Mouse (Mus musculus) heart, postnatal 0 days (tissue): ENCODE results near the gene Hif3a. TPM values are rescaled to one million over a fixed set of nuclear protein-coding genes. Genes with fewer than 3 reads are reported as not detected.

ENCODE experiments used
- ATAC-seq: fragments of 200-750 bp; cut with Nextera tagmentation; 2 replicates; pipeline ENCODE4 v1.8.0; 2017; ENCODE audit warnings: low read depth, moderate number of reproducible peaks, moderate library complexity; ENCODE audit not compliant: insufficient read depth
- DNase-seq: peaks from one replicate; pipeline ENCODE4 v3.0.0-alpha.2; 2016; ENCODE audit warnings: low spot score
- H3K27ac ChIP-seq: fragments of 300-500 bp; sonication (generic); 2 replicates; pipeline ENCODE4 v1.5.1; 2014; ENCODE audit warnings: low read depth, mild to moderate bottlenecking
- H3K27me3 ChIP-seq: fragments of 300-500 bp; sonication (generic); 2 replicates; pipeline ENCODE4 v1.6.1; 2014; ENCODE audit warnings: low read length, mixed read lengths; ENCODE audit not compliant: control insufficient read depth, insufficient read depth
- H3K36me3 ChIP-seq: fragments of 300-500 bp; sonication (generic); replicated peaks from 2 replicates; pipeline ENCODE4 v1.6.1; 2014; ENCODE audit warnings: low read length, mixed read lengths; ENCODE audit not compliant: control insufficient read depth, insufficient read depth
- H3K4me1 ChIP-seq: fragments of 300-500 bp; sonication (generic); 2 replicates; pipeline ENCODE4 v1.6.1; 2014; ENCODE audit warnings: antibody characterized with exemption; ENCODE audit not compliant: control insufficient read depth, insufficient read depth
- H3K4me2 ChIP-seq: fragments of 300-500 bp; sonication (generic); 2 replicates; pipeline ENCODE4 v1.6.1; 2014; ENCODE audit warnings: low read depth, mild to moderate bottlenecking, low read length, moderate library complexity
- H3K4me3 ChIP-seq: fragments of 300-500 bp; sonication (generic); 2 replicates; pipeline ENCODE4 v1.5.1; 2014; ENCODE audit warnings: low read depth, low read length
- H3K9ac ChIP-seq: fragments of 300-500 bp; sonication (generic); replicated peaks from 2 replicates; pipeline ENCODE4 v1.6.1; 2014; ENCODE audit warnings: low read depth, low read length, mixed read lengths
- H3K9me3 ChIP-seq: fragments of 300-500 bp; sonication (generic); replicated peaks from 2 replicates; pipeline ENCODE4 v1.6.1; 2016; ENCODE audit warnings: low read length; ENCODE audit not compliant: control insufficient read depth
- CTCF ChIP-seq: IDR thresholded peaks from 2 replicates; pipeline ENCODE4 v1.5.1; 2016; ENCODE audit warnings: antibody characterized with exemption, control low read depth, low read depth
- EP300 ChIP-seq: IDR thresholded peaks from 2 replicates; pipeline ENCODE4 v1.6.1; 2016; ENCODE audit warnings: antibody characterized with exemption, low read depth
- WGBS: fragments of 180-500 bp; shearing (Covaris S2); extraction: QIAGEN DNeasy Blood & Tissue Kit; methylation state at CpG from one replicate; pipeline ENCODE4 v1.1.7; 2014; 5-methylcytosine and 5-hydroxymethylcytosine counted together
- polyA plus RNA-seq: library from polyadenylated mRNA; unstranded; fragments of >200 nt; fragmentation: Nextera tagmentation; extraction: Ambion mirVana; gene quantifications from 2 replicates; pipeline ENCODE4 v1.2.1, GENCODE M21; 2015
- total RNA-seq: library from RNA; depleted of rRNA; stranded (reverse); fragments of >200 nt; gene quantifications from 2 replicates; pipeline ENCODE4 v1.2.3, GENCODE M21; 2014; ENCODE audit warnings: low replicate concordance

Gene Hif3a
- total and polyA plus RNA-seq, 2 experiments from 2014 or later = 4.2 to 35.5 TPM

DNA sequence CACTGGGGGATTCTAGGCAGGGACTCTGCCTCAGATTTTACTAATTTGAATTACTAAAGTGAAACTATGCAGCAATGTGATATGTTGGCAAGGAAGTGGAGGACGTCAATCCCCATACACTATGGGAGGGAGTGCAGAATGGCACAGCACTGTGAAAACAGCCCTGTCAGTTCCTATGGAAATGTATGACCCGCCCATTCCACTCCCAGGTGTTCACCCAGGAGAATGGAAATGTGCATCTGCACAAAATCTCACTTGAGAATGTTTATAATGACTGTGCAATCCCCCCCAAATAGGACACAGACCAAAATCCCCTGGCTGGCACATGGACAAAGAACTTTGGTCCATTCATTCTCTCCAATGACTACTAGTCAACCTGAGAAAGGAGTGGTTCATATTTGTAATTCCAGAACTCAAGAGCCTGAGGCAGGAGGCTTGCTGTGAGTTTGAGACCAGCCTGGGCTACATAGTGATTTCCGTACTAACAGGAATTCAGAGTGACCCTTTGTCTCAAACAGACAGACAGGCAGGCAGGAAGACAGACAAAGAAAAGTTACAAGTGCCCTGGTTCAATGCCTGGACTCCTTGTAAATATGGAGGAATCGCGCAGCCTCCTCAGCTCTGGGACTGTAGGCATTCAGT is 15.1 kb downstream of the Hif3a start:
- peaks cover 83% of the 10 kb centered on the region for H3K36me3 ChIP-seq
- no peak overlapping the region for H3K27ac ChIP-seq

GRCm38 (mm10) chr7:17045743-17046142 is 16.5 kb downstream of the Hif3a start:
- Histone ChIP-seq H3K9ac (no peak overlapping the region), H3K9me3 (no peaks in the 10 kb centered on the region), H3K27ac (no peak overlapping the region), H3K4me3 (no peak overlapping the region), H3K4me2 (no peak overlapping the region), H3K4me1 (peaks cover 3% of the 10 kb centered on the region; the same call in 1 of the 2 replicates), H3K36me3 (peaks cover 82% of the 10 kb centered on the region), H3K27me3 (no peaks in the 10 kb centered on the region)
- 16% methylated on average over 1 of the region's 1 CpGs for WGBS
- ATAC-seq (no peak), DNase-seq (no peak)
- TF ChIP-seq CTCF = no peak

More for the DNA sequence above, 15.1 kb downstream of the Hif3a start:
- H3K9me3 ChIP-seq = no peaks in the 10 kb centered on the region
- H3K4me2 ChIP-seq = no peak overlapping the region
- DNase-seq (no peak), ATAC-seq (no peak)
- 84% methylated on average over 5 of the region's 5 CpGs for WGBS
- no peak overlapping the region for H3K4me3 ChIP-seq
- peaks cover 3% of the 10 kb centered on the region; the same call in 1 of the 2 replicates for H3K4me1 ChIP-seq
- H3K9ac ChIP-seq = no peak overlapping the region
- TF ChIP-seq CTCF (no peak), EP300 (no peak)
- no peaks in the 10 kb centered on the region for H3K27me3 ChIP-seq

- H3K27ac ChIP-seq = no peak overlapping the region
- no peak for ATAC-seq
- WGBS = 90% methylated on average over 7 of the region's 7 CpGs
- H3K4me1 ChIP-seq = no peaks in the 10 kb centered on the region
- no peaks in the 10 kb centered on the region for H3K9me3 ChIP-seq
- no peak for DNase-seq
- no peak overlapping the region for H3K4me2 ChIP-seq
- no peak overlapping the region for H3K9ac ChIP-seq
- H3K27me3 ChIP-seq = no peaks in the 10 kb centered on the region
- no peak for TF ChIP-seq CTCF
- TF ChIP-seq EP300 = no peak
- H3K4me3 ChIP-seq = no peak overlapping the region
- peaks cover 92% of the 10 kb centered on the region for H3K36me3 ChIP-seq
These were observed 22.9 kb downstream of the Hif3a start for GRCm38 (mm10) chr7:17039373-17039772.

DNA sequence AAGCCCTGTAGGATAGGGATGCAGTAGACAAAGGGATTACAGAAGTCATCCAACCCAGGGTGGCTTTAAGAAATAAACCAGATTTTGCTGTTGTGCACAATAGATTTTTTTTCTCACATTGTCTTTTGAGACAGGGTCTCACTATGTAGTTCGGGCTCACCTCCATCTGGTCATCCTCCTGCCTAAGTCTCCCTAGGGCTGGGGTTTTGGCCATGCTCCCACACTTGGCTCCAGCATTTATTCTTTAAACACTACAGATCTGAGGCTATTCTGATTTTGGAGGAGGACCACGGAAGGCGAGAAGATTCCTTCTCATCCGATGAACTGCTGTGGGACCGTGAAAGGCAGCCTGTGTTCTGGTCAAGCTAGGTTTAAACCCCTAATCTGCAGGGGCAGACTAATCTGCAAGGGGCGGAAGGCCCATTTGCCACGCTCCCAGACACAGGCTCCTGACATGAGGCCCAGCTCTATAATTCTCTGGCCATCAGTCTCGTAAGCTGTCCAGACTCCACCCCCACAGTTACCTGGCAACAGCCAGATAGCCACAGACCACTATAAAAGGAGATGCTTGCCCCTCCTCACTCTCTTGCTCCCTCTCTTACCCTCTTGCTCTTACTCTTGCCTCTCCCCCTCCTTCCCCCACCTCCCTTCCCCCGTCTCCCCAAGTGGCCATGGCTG is 24.1 kb downstream of the Hif3a start:
- H3K9me3 ChIP-seq = no peaks in the 10 kb centered on the region
- peaks cover 92% of the 10 kb centered on the region for H3K36me3 ChIP-seq
- no peak overlapping the region for H3K27ac ChIP-seq
- no peak overlapping the region for H3K9ac ChIP-seq
- TF ChIP-seq EP300 (no peak), CTCF (no peak)
- H3K4me2 ChIP-seq = no peak overlapping the region
- no peaks in the 10 kb centered on the region for H3K4me1 ChIP-seq
- DNase-seq = no peak
- H3K27me3 ChIP-seq = no peaks in the 10 kb centered on the region
- ATAC-seq = peak; percentile 29; the same call in 1 of the 2 replicates
- H3K4me3 ChIP-seq = no peak overlapping the region
- 58% methylated on average over 9 of the region's 9 CpGs for WGBS

DNA sequence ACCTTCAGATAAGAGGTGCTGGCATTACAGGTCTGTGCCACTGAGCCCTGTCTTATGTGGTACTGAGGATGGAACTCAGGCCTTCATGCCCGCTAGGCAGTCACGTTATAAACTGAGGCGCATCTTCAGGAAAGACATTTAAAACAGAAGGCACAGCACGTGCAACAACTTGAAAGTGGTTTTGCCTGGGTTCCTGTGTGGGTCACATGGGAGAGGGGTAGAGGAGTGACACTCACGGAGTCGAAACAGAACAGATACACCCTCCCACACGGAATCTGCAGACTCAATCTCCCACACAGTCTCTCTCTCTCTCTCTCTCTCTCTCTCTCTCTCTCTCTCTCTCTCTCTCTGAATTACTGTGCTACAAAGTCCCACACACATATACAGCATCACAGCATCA is 32.0 kb downstream of the Hif3a start:
- no peak for TF ChIP-seq CTCF
- TF ChIP-seq EP300 = no peak
- Histone ChIP-seq H3K27me3 (no peaks in the 10 kb centered on the region), H3K9ac (no peak overlapping the region; the same call in 1 of the 2 replicates), H3K36me3 (peaks cover 47% of the 10 kb centered on the region), H3K4me3 (no peak overlapping the region), H3K27ac (0 out of 2 replicates have a peak overlapping the region, but pooled peaks have one; percentile 9), H3K4me1 (peaks cover 18% of the 10 kb centered on the region), H3K9me3 (no peaks in the 10 kb centered on the region), H3K4me2 (no peak overlapping the region)
- no peak for DNase-seq
- ATAC-seq = no peak
- WGBS = 62% methylated on average over 7 of the region's 7 CpGs

- no peaks in the 10 kb centered on the region for H3K27me3 ChIP-seq
- WGBS = 74% methylated on average over 7 of the region's 7 CpGs
- TF ChIP-seq CTCF (no peak), EP300 (no peak)
- DNase-seq (no peak), ATAC-seq (no peak)
- H3K9ac ChIP-seq = no peak overlapping the region
- peak overlapping the region; percentile 93 for H3K27ac ChIP-seq
- H3K4me1 ChIP-seq = peaks cover 31% of the 10 kb centered on the region
- H3K36me3 ChIP-seq = peaks cover 34% of the 10 kb centered on the region
- H3K9me3 ChIP-seq = no peaks in the 10 kb centered on the region
- no peak overlapping the region for H3K4me2 ChIP-seq
- H3K4me3 ChIP-seq = no peak overlapping the region
These were observed 33.3 kb downstream of the Hif3a start for GRCm38 (mm10) chr7:17028923-17029322.
